Mouse (Mus musculus) liver, adult 2 months (tissue): ENCODE measurements around the gene Dlgap4. TPM values are rescaled to one million over a fixed set of nuclear protein-coding genes. Genes with fewer than 3 reads are reported as not detected.

ENCODE experiments used
- DNase-seq: peaks from one replicate; pipeline ENCODE4 v3.0.0-alpha.2; 2011; ENCODE audit warnings: low read depth, low spot score; ENCODE audit errors: extremely low read depth
- H3K27ac ChIP-seq: fragments of 200-500 bp; replicated peaks from 2 replicates; pipeline ENCODE4 v1.5.1; 2012; ENCODE audit warnings: low read depth, mild to moderate bottlenecking, control low read depth, inconsistent platforms, low read length; ENCODE audit not compliant: insufficient read depth
- H3K27me3 ChIP-seq: fragments of 200-500 bp; 2 replicates; pipeline ENCODE4 v1.6.1; 2012; ENCODE audit warnings: mild to moderate bottlenecking, moderate library complexity, low read length, inconsistent platforms; ENCODE audit not compliant: control insufficient read depth, insufficient read depth
- H3K36me3 ChIP-seq: fragments of 200-500 bp; 2 replicates; pipeline ENCODE4 v1.6.1; 2012; ENCODE audit warnings: low read length, inconsistent platforms; ENCODE audit not compliant: control insufficient read depth, insufficient read depth
- H3K4me1 ChIP-seq: fragments of 200-500 bp; 2 replicates; pipeline ENCODE4 v1.6.1; 2011; ENCODE audit warnings: low read length; ENCODE audit not compliant: control insufficient read depth, insufficient read depth
- H3K4me3 ChIP-seq: fragments of 200-500 bp; 2 replicates; pipeline ENCODE4 v1.5.1; 2011; ENCODE audit warnings: low read depth, mild to moderate bottlenecking, control low read depth, low read length, moderate library complexity; ENCODE audit not compliant: insufficient read depth
- H3K79me2 ChIP-seq: fragments of 200-500 bp; 2 replicates; pipeline ENCODE4 v1.6.1; 2012; ENCODE audit warnings: inconsistent platforms, mild to moderate bottlenecking, low read length, moderate library complexity; ENCODE audit not compliant: control insufficient read depth, insufficient read depth
- H3K9ac ChIP-seq: fragments of 200-500 bp; 2 replicates; pipeline ENCODE4 v1.6.1; 2012; ENCODE audit warnings: low read depth, mild to moderate bottlenecking, control low read depth, inconsistent platforms, low read length
- CTCF ChIP-seq: fragments of 200-500 bp; IDR thresholded peaks from 2 replicates; pipeline ENCODE4 v1.5.1; 2011; ENCODE audit warnings: low read depth, low read length, control low read depth
- POLR2A ChIP-seq: fragments of 200-500 bp; IDR thresholded peaks from 2 replicates; pipeline ENCODE4 v1.6.1; 2011; ENCODE audit warnings: low read length, control low read depth; ENCODE audit not compliant: insufficient read depth; ENCODE audit errors: extremely low read depth
- WGBS: fragments of 180-500 bp; shearing (Covaris S2); methylation state at CpG from one replicate; pipeline ENCODE4 v1.1.7; 2018; 5-methylcytosine and 5-hydroxymethylcytosine counted together
- polyA plus RNA-seq: library from polyadenylated mRNA; depleted of rRNA; stranded (reverse); fragments of >200 nt; gene quantifications from 2 replicates; pipeline ENCODE4 v1.2.3, GENCODE M21; 2012
- total RNA-seq: library from RNA; depleted of rRNA; stranded (reverse); fragments of >200 nt; gene quantifications from 2 replicates; pipeline ENCODE4 v1.2.3, GENCODE M21; 2014

Gene Dlgap4
- total and polyA plus RNA-seq, 2 experiments: 3.2 to 22.8 TPM

- Histone ChIP-seq H3K36me3 (no peaks in the 10 kb centered on the region), H3K79me2 (no peaks in the 10 kb centered on the region)
- 77% methylated on average over 9 of the region's 9 CpGs for WGBS
Observed at GRCm38 (mm10) chr2:156698168-156698567, 84.7 kb downstream of the Dlgap4 start.

DNA sequence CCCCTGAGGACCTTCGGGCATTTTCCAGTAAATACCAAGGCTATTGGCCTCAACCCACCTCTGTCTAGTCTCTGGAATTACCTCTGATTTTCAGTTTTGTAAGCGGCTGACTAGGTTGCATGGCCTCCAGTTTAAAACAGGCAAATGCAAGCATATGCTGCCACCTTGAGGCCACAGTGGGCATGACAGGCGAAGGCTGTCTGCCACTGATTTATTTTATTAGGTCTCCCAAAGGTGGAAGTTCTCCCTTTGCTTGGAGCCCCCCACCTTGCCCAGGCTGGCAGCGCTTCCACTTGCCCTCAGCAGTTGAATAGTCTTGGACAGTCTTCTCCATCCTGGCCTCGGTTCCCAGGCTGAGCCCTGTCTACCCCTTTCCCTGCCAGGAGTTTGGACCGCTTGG is 92.0 kb downstream of the Dlgap4 start:
- no peak overlapping the region for H3K4me3 ChIP-seq
- no peaks in the 10 kb centered on the region for H3K4me1 ChIP-seq
- no peaks in the 10 kb centered on the region for H3K36me3 ChIP-seq
- peak; percentile 41 for DNase-seq
- WGBS: 19% methylated on average over 6 of the region's 6 CpGs
- no peak overlapping the region for H3K9ac ChIP-seq
- no peaks in the 10 kb centered on the region for H3K79me2 ChIP-seq
- H3K27ac ChIP-seq: no peak overlapping the region
- TF ChIP-seq CTCF: peak; percentile 95
- TF ChIP-seq POLR2A: no peak
- H3K27me3 ChIP-seq: no peaks in the 10 kb centered on the region

More at GRCm38 (mm10) chr2:156698168-156698567, 84.7 kb downstream of the Dlgap4 start:
- no peak for DNase-seq
- no peak overlapping the region for H3K9ac ChIP-seq
- H3K27me3 ChIP-seq: no peaks in the 10 kb centered on the region
- TF ChIP-seq CTCF: no peak
- no peak for TF ChIP-seq POLR2A
- no peak overlapping the region for H3K27ac ChIP-seq
- H3K4me1 ChIP-seq: no peaks in the 10 kb centered on the region
- no peak overlapping the region for H3K4me3 ChIP-seq

DNA sequence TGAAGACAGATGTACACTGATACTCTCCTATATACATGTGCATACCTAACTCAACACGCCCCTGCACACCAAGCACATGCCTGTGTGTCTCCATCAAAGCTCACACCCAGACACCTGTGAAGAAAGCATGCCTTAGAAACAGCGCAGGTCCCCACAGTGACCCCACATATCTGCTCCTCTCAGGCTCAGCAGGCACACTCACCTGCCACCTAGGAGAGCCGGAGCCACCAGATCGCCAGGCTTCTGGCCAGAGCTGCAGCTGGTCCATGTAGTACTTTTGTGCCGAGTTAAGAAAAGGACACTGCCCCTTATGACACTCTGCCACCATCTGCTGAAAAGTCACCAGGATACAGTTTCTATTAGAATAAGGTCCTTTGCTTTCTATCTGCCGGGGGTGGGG is 103.2 kb downstream of the Dlgap4 start:
- H3K27me3 ChIP-seq: no peaks in the 10 kb centered on the region
- H3K36me3 ChIP-seq: no peaks in the 10 kb centered on the region
- H3K79me2 ChIP-seq: peaks cover 1% of the 10 kb centered on the region; the same call in 1 of the 2 replicates
- 76% methylated on average over 6 of the region's 6 CpGs for WGBS
- peaks cover under 1% of the 10 kb centered on the region; the same call in 1 of the 2 replicates for H3K4me1 ChIP-seq
- DNase-seq: no peak
- H3K9ac ChIP-seq: no peak overlapping the region
- H3K4me3 ChIP-seq: no peak overlapping the region
- TF ChIP-seq POLR2A (no peak), CTCF (no peak)
- no peak overlapping the region for H3K27ac ChIP-seq

DNA sequence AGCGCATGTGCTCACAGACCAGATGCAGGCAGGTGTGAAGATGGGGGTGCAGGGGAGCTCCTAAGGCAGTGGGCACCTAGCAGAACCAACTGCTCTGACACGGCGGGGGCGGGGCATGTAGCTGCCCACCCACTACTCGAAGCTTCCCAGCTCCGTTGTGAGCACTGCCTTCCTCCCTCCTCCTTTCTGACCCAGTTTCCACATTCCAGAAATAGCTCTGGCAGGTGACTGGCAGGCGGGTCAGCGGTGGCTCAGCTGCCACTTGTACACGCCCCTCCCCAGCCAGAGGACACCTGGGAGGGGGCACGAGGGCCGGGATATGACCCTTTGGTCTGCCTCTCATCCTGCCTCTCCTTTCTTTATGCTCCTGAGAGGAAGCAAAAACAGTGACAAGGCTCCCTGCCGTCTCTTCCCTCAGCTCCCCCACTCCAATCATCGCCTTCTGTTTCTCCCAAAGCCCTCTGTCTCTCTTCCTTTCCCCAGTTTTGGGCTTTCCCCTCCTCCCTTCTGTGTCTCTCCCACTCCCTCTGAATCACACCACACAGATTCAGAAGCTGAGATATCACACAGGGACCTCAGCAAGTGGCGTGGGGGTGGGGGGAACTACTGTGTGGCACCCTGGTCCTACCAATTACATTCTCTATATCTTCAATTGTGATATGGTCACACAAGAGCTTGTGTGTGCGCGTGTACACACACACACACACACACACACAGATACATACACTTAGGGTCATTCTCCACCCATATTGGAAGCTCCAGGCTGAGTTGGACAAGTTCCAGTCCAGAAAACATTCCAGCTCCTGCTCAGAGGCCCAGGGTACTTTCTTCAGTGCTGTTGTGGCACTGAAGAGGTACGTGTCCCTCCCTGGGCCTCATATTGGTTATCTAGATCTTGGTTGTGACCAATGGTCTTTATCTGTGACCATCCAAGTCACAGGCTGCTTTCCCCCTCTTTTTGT is 104.1 kb downstream of the Dlgap4 start:
- Histone ChIP-seq H3K4me1 (peaks cover 2% of the 10 kb centered on the region; the same call in 1 of the 2 replicates), H3K27me3 (no peaks in the 10 kb centered on the region), H3K4me3 (no peak overlapping the region), H3K27ac (no peak overlapping the region), H3K79me2 (peaks cover 6% of the 10 kb centered on the region; the same call in 1 of the 2 replicates), H3K36me3 (no peaks in the 10 kb centered on the region), H3K9ac (no peak overlapping the region)
- TF ChIP-seq POLR2A (no peak), CTCF (no peak)
- peak; percentile 21 for DNase-seq
- WGBS: 40% methylated on average over 17 of the region's 17 CpGs

DNA sequence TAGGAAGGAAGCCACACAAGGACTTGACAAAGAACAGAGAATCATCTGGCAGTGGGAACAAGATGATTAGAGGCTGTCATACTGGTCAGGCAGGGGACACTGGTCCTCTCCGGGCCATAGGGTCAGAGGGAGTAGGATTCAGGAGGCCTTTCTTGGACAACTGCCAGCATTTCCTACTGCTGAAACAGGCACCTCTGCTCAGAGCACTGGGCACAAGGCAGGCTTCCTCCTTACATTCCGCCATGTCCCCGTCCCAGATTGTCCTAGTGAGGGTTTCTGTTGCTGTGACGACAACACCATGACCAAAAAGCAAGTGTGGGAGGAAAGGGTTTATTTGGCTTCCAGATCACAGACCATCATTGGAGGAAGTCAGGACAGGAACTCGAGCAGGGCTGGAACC is 105.3 kb downstream of the Dlgap4 start:
- Histone ChIP-seq H3K27ac (no peak overlapping the region), H3K27me3 (no peaks in the 10 kb centered on the region), H3K9ac (no peak overlapping the region), H3K79me2 (peaks cover 6% of the 10 kb centered on the region; the same call in 1 of the 2 replicates), H3K4me1 (peaks cover 2% of the 10 kb centered on the region), H3K36me3 (no peaks in the 10 kb centered on the region), H3K4me3 (no peak overlapping the region)
- WGBS: 52% methylated on average over 5 of the region's 5 CpGs
- peak; percentile 29 for DNase-seq
- no peak for TF ChIP-seq CTCF
- no peak for TF ChIP-seq POLR2A
